ENCODE assay signal across 8 mouse cellular contexts in genomic region chr3:50905993-50906831, GRCm38 (mm10).
DNase-seq lines count a peak whose midpoint lies in the region; ATAC-seq and TF ChIP-seq lines count a peak whose summit lies in the region.

No protein-coding gene starts in this region.

- H3K4me3 ChIP-seq in embryonic fibroblast, embryonic 13.5 days (ENCODE audit: insufficient read depth, low read length) = peak overlapping the region; percentile 36; the same call in 1 of the 2 replicates
- peak overlapping the region; percentile 51 for H3K4me3 ChIP-seq in heart, embryonic 12.5 days
- peak overlapping the region; percentile 47 for H3K4me3 ChIP-seq in kidney, embryonic 16.5 days (ENCODE audit: low read length)

- ATAC-seq in heart, embryonic 12.5 days (ENCODE audit: insufficient number of reproducible peaks, low FRiP score) = peak; percentile 36; the same call in 1 of the 2 replicates
- peak; percentile 73; the same call in 1 of the 2 replicates for ATAC-seq in kidney, embryonic 16.5 days (ENCODE audit: low FRiP score, low TSS enrichment)

- H3K4me1 ChIP-seq in embryonic fibroblast, embryonic 13.5 days (ENCODE audit: control insufficient read depth, insufficient read depth, low read length) = no peaks in the 10 kb centered on the region
- H3K4me1 ChIP-seq in heart, embryonic 12.5 days (replicated peaks) = 0 out of 2 replicates have a peak, but pooled peaks cover 10% of the 10 kb centered on the region
- H3K4me1 ChIP-seq in kidney, embryonic 16.5 days (ENCODE audit: insufficient read depth, low read length) = peaks cover 18% of the 10 kb centered on the region

- no peak for TF ChIP-seq POLR2A in embryonic fibroblast, embryonic 13.5 days (IDR thresholded peaks at IDR 0.05; ENCODE audit: low read depth, low read length)

- H3K27ac ChIP-seq in embryonic fibroblast, embryonic 13.5 days (ENCODE audit: insufficient read depth, low read length) = no peak overlapping the region
- no peak overlapping the region for H3K27ac ChIP-seq in heart, embryonic 12.5 days (ENCODE audit: poor library complexity, severe bottlenecking)
- H3K27ac ChIP-seq in kidney, embryonic 16.5 days (ENCODE audit: low read length) = no peak overlapping the region

- 12% methylated on average over 32 of the region's 32 CpGs for WGBS in heart, embryonic 12.5 days
- 10% methylated on average over 32 of the region's 32 CpGs for WGBS in kidney, embryonic 16.5 days

- peak; percentile 86 to 87 for DNase-seq in B cell, adult 2 months
- DNase-seq in brain, adult 2 months (ENCODE audit: low read depth, low spot score) = peak; percentile 94
- DNase-seq in liver = peak; percentile 78
- DNase-seq in monocyte, adult 2 months (ENCODE audit: low read depth in 1 of 2, low spot score in 2 of 2) = peak; percentile 24 to 65
- peak; percentile 59 to 75 for DNase-seq in spleen, postnatal 14 days (ENCODE audit: low spot score in 2 of 2)

- peak overlapping the region; percentile 73 for H3K9ac ChIP-seq in heart, embryonic 12.5 days
- peak overlapping the region; percentile 61 for H3K9ac ChIP-seq in kidney, embryonic 16.5 days (replicated peaks; ENCODE audit: low read length)

- TF ChIP-seq CTCF in embryonic fibroblast, embryonic 13.5 days (IDR thresholded peaks at IDR 0.05; ENCODE audit: borderline replicate concordance, insufficient read depth, low read length) = peak; percentile 83

- H3K9me3 ChIP-seq in heart, embryonic 12.5 days (replicated peaks) = no peaks in the 10 kb centered on the region
- H3K9me3 ChIP-seq in kidney, embryonic 16.5 days (ENCODE audit: low read length) = no peaks in the 10 kb centered on the region

- no peaks in the 10 kb centered on the region for H3K27me3 ChIP-seq in heart, embryonic 12.5 days (replicated peaks)
- H3K27me3 ChIP-seq in kidney, embryonic 16.5 days (ENCODE audit: insufficient read depth, low read length) = no peaks in the 10 kb centered on the region

- peak overlapping the region; percentile 78 for H3K4me2 ChIP-seq in heart, embryonic 12.5 days
- peak overlapping the region; percentile 69 for H3K4me2 ChIP-seq in kidney, embryonic 16.5 days (replicated peaks; ENCODE audit: low read depth, low read length)

- H3K36me3 ChIP-seq in heart, embryonic 12.5 days = no peaks in the 10 kb centered on the region
- H3K36me3 ChIP-seq in kidney, embryonic 16.5 days (ENCODE audit: insufficient read depth, low read length) = no peaks in the 10 kb centered on the region
